Mouse (Mus musculus) cerebellum, postnatal 25 days (tissue): ENCODE results near the gene Dnmt1.

Experiments used
- DNase-seq, 2 experiments: peaks; one replicate each; pipeline ENCODE4 v3.0.0; 2021; ENCODE audit warnings: mixed read lengths in 2 of 2

Gene Dnmt1

GRCm38 (mm10) chr9:20916160-20916559 lies 43.5 kb downstream of the Dnmt1 start:
- DNase-seq = no peak

GRCm38 (mm10) chr9:20909948-20910347 lies 49.7 kb downstream of the Dnmt1 start:
- no peak for DNase-seq

GRCm38 (mm10) chr9:20902174-20902491 lies 57.6 kb downstream of the Dnmt1 start:
- no peak for DNase-seq

- DNase-seq = no peak
These were observed 58.1 kb downstream of the Dnmt1 start for GRCm38 (mm10) chr9:20901466-20902173.

- DNase-seq = peak; percentile 89 to 93
These were observed 61.1 kb downstream of the Dnmt1 start, which contains the start of gene Eif3g for GRCm38 (mm10) chr9:20898511-20899073. Gene Eif3g (minus strand): TSS chr9:20898623.

- DNase-seq = no peak
These were observed 61.8 kb downstream of the Dnmt1 start for GRCm38 (mm10) chr9:20897736-20898510.

GRCm38 (mm10) chr9:20895382-20895781 lies 64.3 kb downstream of the Dnmt1 start:
- no peak for DNase-seq

- DNase-seq = no peak
These were observed 65.1 kb downstream of the Dnmt1 start for GRCm38 (mm10) chr9:20894629-20895028.

GRCm38 (mm10) chr9:20893590-20894343 lies 65.9 kb downstream of the Dnmt1 start:
- no peak for DNase-seq

- DNase-seq = no peak
These were observed 66.6 kb downstream of the Dnmt1 start for GRCm38 (mm10) chr9:20893069-20893468.

GRCm38 (mm10) chr9:20892104-20892653 lies 67.5 kb downstream of the Dnmt1 start:
- no peak for DNase-seq

- DNase-seq = no peak
These were observed 68.2 kb downstream of the Dnmt1 start for GRCm38 (mm10) chr9:20891339-20892103.

- DNase-seq = no peak
These were observed 69.3 kb downstream of the Dnmt1 start for GRCm38 (mm10) chr9:20890411-20890810.

GRCm38 (mm10) chr9:20889185-20890141 lies 70.2 kb downstream of the Dnmt1 start:
- no peak for DNase-seq

- no peak for DNase-seq
These were observed 71.3 kb downstream of the Dnmt1 start for GRCm38 (mm10) chr9:20888386-20888765.

- DNase-seq = peak; percentile 95 to 97
These were observed 71.8 kb downstream of the Dnmt1 start, which contains the start of gene Ppan for GRCm38 (mm10) chr9:20887704-20888385. Gene Ppan (plus strand): TSS chr9:20888175.

GRCm38 (mm10) chr9:20887191-20887590 lies 72.5 kb downstream of the Dnmt1 start:
- DNase-seq = peak in 1 of 2 experiments; percentile 5

- peak in 1 of 2 experiments; percentile 4 for DNase-seq
These were observed 73.1 kb downstream of the Dnmt1 start for GRCm38 (mm10) chr9:20886563-20886962.

GRCm38 (mm10) chr9:20879097-20879792 lies 80.4 kb downstream of the Dnmt1 start, which contains the start of gene Angptl6:
Gene Angptl6 (minus strand): TSS chr9:20879727.
- peak in 1 of 2 experiments; percentile 27 for DNase-seq
